Mouse (Mus musculus) midbrain, embryonic 14.5 days (tissue): ENCODE measurements around the gene Tiam1. TPM values are rescaled to one million over a fixed set of nuclear protein-coding genes. Genes with fewer than 3 reads are reported as not detected.

Source experiments
- ATAC-seq: fragments of 200-750 bp; cut with Nextera tagmentation; 2 replicates; pipeline ENCODE4 v1.8.0; 2017; ENCODE audit warnings: moderate number of reproducible peaks, moderate library complexity; ENCODE audit not compliant: low FRiP score, low TSS enrichment
- DNase-seq: peaks from one replicate; pipeline ENCODE4 v3.0.0-alpha.2; 2015
- H3K27ac ChIP-seq: fragments of 300-500 bp; sonication (generic); replicated peaks from 2 replicates; pipeline ENCODE4 v1.5.1; 2014; ENCODE audit warnings: mild to moderate bottlenecking, low read depth, low read length, moderate library complexity
- H3K27me3 ChIP-seq: fragments of 300-500 bp; sonication (generic); 2 replicates; pipeline ENCODE4 v1.6.1; 2014; ENCODE audit warnings: low read length, control low read depth, mixed read lengths; ENCODE audit not compliant: control insufficient read depth, insufficient read depth
- H3K36me3 ChIP-seq: fragments of 300-500 bp; sonication (generic); 2 replicates; pipeline ENCODE4 v1.6.1; 2014; ENCODE audit warnings: low read length, control low read depth; ENCODE audit not compliant: control insufficient read depth, insufficient read depth
- H3K4me1 ChIP-seq: fragments of 300-500 bp; sonication (generic); 2 replicates; pipeline ENCODE4 v1.6.1; 2014; ENCODE audit warnings: mild to moderate bottlenecking, antibody characterized with exemption, low read length, control low read depth; ENCODE audit not compliant: control insufficient read depth, insufficient read depth
- H3K4me2 ChIP-seq: fragments of 300-500 bp; sonication (generic); 2 replicates; pipeline ENCODE4 v1.6.1; 2014; ENCODE audit warnings: mild to moderate bottlenecking, low read length, moderate library complexity
- H3K4me3 ChIP-seq: fragments of 300-500 bp; sonication (generic); replicated peaks from 2 replicates; pipeline ENCODE4 v1.5.1; 2014; ENCODE audit warnings: low read depth, low read length
- H3K9ac ChIP-seq: fragments of 300-500 bp; sonication (generic); replicated peaks from 2 replicates; pipeline ENCODE4 v1.6.1; 2014; ENCODE audit warnings: mild to moderate bottlenecking, low read length, moderate library complexity
- H3K9me3 ChIP-seq: fragments of 300-500 bp; sonication (generic); 2 replicates; pipeline ENCODE4 v1.6.1; 2016; ENCODE audit warnings: low read length, control low read depth, mixed read lengths; ENCODE audit not compliant: control insufficient read depth
- WGBS: fragments of 180-500 bp; shearing (Covaris S2); extraction: QIAGEN DNeasy Blood & Tissue Kit; methylation state at CpG from one replicate; pipeline ENCODE4 v1.1.7; 2014; 5-methylcytosine and 5-hydroxymethylcytosine counted together
- polyA plus RNA-seq: library from polyadenylated mRNA; unstranded; fragments of >200 nt; fragmentation: Nextera tagmentation; extraction: Ambion mirVana; gene quantifications from 2 replicates; pipeline ENCODE4 v1.2.1, GENCODE M21; 2014

Tiam1 gene
- polyA plus RNA-seq, 1 experiment from 2014 or later: 34.6 TPM

DNA sequence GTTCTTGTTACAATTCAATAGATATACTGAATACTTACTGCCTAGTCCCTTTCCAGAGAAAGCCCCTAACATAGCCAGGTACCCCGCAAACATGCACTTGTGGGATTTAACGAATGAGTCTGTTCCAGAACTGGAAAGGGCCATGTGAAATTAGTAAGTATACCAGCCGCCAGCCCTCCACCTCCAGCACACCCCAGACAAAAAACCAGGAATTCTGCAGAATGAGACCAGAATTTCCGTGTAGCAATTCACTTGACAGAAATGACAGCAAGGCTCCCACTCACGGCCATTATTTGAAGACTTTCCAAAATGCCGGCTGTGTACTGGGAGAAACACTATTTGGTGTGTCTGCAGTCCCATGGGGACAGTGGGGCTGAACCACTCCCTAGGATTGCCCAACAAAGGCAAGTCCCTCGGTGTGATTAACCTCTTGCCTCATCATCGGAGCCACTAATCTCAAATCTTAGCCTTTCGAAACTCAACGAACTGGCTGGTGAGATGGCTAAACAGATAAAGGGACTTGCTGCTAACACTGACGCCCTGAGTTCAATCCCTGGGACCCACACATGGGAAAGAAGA, 30.9 kb downstream of the Tiam1 start:
- no peaks in the 10 kb centered on the region for H3K4me1 ChIP-seq
- no peaks in the 10 kb centered on the region for H3K9me3 ChIP-seq
- no peaks in the 10 kb centered on the region for H3K36me3 ChIP-seq
- no peak overlapping the region for H3K4me3 ChIP-seq
- H3K9ac ChIP-seq: no peak overlapping the region
- H3K27ac ChIP-seq: no peak overlapping the region
- 93% methylated on average over 11 of the region's 11 CpGs for WGBS
- H3K27me3 ChIP-seq: no peaks in the 10 kb centered on the region
- ATAC-seq (no peak), DNase-seq (no peak)
- no peak overlapping the region for H3K4me2 ChIP-seq

DNA sequence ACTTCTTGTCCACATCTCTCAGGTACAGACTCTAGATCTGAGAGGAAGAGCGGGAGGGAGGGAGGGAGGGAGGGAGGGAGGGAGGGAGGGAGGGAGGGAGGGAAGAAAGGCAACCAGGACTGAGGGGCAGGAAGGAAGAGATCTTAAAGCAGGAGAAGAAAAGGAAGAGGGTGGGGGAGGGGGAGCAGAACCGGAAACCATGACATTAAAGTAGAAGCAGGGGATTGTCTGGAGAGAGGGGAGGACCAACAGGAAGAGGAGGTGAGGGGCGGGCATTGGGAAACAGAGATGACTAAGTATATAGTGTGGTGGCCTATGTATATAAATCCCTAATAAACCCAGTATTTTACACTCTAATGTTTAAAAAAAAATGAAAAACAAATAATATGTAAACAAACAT, 34.1 kb downstream of the Tiam1 start:
- ATAC-seq: no peak
- WGBS: 71% methylated on average over 3 of the region's 3 CpGs

DNA sequence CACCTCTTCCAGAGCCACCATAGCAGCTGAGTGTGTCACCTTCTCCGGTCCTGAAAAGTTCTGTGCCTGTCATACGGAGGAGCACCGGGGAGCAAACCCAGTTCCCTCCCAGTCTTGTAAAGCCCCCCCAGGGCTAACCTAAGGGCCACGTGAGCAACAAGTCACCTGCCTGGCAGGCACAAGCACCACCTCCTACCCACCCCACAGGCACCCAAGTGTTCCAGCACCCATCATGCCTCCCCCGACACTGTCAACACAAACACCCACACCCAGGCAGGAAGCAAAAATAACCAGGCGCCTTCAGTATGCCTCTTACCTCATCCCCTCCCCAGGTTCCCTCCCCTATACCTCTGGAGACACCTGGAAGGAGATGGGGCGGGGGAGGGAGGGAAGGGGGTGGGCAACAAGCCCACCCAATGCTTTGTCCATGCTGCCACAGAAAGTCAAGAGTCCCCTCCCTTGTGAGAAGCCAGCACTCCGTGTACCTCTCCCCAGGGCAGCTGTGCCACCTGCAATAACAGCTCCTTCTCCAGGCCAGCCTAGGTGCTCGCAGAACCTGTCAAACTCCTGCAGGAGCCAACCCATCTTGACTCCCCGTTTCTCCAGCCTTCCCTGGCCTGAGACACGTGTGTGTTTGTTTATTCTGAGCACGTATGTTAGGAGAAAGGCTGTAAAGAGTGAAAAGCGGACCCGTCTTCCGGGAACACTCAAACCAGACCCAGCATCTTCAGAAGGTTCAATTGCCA, 38.7 kb downstream of the Tiam1 start:
- Histone ChIP-seq H3K4me2 (no peak overlapping the region), H3K27ac (no peak overlapping the region), H3K27me3 (no peaks in the 10 kb centered on the region), H3K4me1 (no peaks in the 10 kb centered on the region), H3K4me3 (no peak overlapping the region), H3K9me3 (no peaks in the 10 kb centered on the region), H3K36me3 (no peaks in the 10 kb centered on the region), H3K9ac (no peak overlapping the region)
- DNase-seq (no peak), ATAC-seq (no peak)
- WGBS: 79% methylated on average over 14 of the region's 15 CpGs

More for the DNA sequence above, 34.1 kb downstream of the Tiam1 start:
- DNase-seq: no peak
- no peak overlapping the region for H3K9ac ChIP-seq
- H3K4me2 ChIP-seq: no peak overlapping the region
- H3K36me3 ChIP-seq: no peaks in the 10 kb centered on the region
- no peaks in the 10 kb centered on the region for H3K9me3 ChIP-seq
- H3K4me3 ChIP-seq: no peak overlapping the region
- no peaks in the 10 kb centered on the region for H3K27me3 ChIP-seq
- H3K27ac ChIP-seq: no peak overlapping the region
- H3K4me1 ChIP-seq: no peaks in the 10 kb centered on the region

DNA sequence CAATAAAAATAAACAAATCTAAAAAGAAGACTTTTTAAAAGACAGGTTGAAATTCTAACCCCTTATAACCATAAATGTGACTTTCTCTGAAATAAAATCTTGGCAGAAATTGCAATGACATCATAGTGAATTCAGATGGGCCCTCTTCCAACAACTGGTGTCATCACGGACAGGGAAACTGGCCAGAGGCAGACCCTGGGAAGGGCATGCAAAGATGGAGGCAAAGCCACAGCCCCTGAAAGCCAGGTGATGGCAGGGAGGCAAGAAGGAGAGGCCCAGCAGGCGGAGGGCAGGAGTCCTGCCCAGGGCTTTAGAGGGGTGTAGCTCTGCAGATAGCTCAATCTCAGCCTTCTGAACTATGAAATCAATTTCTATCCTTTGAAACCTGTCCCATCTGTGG, 39.8 kb downstream of the Tiam1 start:
- Histone ChIP-seq H3K36me3 (no peaks in the 10 kb centered on the region), H3K27ac (no peak overlapping the region), H3K4me1 (peaks cover 2% of the 10 kb centered on the region; the same call in 1 of the 2 replicates), H3K4me2 (no peak overlapping the region), H3K9ac (no peak overlapping the region), H3K9me3 (no peaks in the 10 kb centered on the region), H3K4me3 (no peak overlapping the region), H3K27me3 (no peaks in the 10 kb centered on the region)
- DNase-seq: no peak
- no peak for ATAC-seq
- WGBS: 82% methylated on average over 2 of the region's 2 CpGs

DNA sequence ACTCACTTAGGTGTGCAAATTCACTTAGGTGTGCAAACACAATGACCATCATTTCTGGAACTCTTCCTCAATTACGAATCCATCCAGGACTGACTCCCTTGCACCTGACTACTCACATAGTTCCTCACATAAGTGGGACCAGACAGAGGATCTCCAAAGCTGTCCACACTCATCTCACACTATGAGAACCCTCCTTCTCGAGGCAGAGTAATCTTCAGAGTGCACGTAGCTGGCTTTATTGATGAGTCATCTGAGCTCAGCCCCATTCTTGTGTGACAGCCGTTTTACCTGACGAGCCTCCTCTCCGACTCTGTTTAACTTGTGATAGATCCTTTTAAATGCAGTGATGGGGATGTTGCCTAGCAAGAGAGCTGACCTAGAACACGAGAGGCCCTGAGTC, 41.0 kb downstream of the Tiam1 start:
- Histone ChIP-seq H3K27me3 (no peaks in the 10 kb centered on the region), H3K4me2 (no peak overlapping the region), H3K4me3 (no peak overlapping the region), H3K4me1 (peaks cover 6% of the 10 kb centered on the region; the same call in 1 of the 2 replicates), H3K9me3 (no peaks in the 10 kb centered on the region), H3K27ac (no peak overlapping the region), H3K9ac (no peak overlapping the region), H3K36me3 (no peaks in the 10 kb centered on the region)
- no peak for ATAC-seq
- WGBS: 92% methylated on average over 7 of the region's 7 CpGs
- no peak for DNase-seq

DNA sequence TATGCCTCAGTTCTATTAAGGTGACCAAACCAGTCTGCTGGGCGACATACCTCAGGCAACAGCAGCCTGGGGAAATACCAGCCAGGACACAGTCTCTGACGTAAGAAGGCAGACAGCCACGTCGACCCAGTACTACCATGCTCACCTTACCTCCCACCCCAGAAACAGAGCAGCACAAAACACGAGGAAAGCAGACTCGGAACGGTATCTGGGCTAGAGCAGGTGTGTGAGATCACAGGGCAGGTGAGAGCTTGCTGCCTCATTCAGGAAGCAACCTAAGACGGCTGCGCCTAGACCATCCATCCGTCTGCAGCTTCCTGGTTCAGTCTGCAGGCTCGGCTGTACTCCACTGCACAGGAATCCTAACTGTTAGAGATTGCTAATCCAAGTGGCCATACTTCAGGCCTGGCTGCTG, 45.4 kb downstream of the Tiam1 start:
- no peak overlapping the region for H3K9ac ChIP-seq
- ATAC-seq (no peak), DNase-seq (no peak)
- H3K27me3 ChIP-seq: no peaks in the 10 kb centered on the region
- no peak overlapping the region for H3K27ac ChIP-seq
- WGBS: 88% methylated on average over 11 of the region's 11 CpGs
- no peak overlapping the region for H3K4me3 ChIP-seq
- H3K4me2 ChIP-seq: no peak overlapping the region
- no peaks in the 10 kb centered on the region for H3K36me3 ChIP-seq
- H3K4me1 ChIP-seq: peaks cover 8% of the 10 kb centered on the region; the same call in 1 of the 2 replicates
- no peaks in the 10 kb centered on the region for H3K9me3 ChIP-seq

DNA sequence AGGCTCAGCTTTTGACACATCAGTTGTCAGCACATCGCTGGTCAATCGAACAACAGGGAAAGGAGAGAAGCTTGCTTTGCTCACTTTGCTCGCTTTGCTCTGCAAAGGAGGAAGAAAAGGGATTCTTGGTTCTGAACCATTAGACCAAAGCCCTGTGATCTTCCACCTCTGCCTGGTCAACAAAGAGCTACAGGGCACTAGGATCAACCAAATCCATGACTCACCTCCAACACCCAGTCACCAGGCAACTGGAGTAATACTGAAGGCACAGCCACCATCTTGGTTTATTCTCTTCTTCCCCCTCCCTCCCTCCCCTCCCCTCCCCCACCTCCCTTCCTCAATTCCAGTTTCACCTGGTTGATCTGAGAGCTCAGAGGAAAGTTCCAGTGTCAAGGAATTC, 45.8 kb downstream of the Tiam1 start:
- no peak for ATAC-seq
- Histone ChIP-seq H3K4me3 (no peak overlapping the region), H3K27ac (no peak overlapping the region), H3K4me2 (no peak overlapping the region), H3K4me1 (peaks cover 8% of the 10 kb centered on the region; the same call in 1 of the 2 replicates), H3K9me3 (no peaks in the 10 kb centered on the region), H3K9ac (no peak overlapping the region), H3K36me3 (no peaks in the 10 kb centered on the region), H3K27me3 (no peaks in the 10 kb centered on the region)
- 89% methylated on average over 3 of the region's 3 CpGs for WGBS
- no peak for DNase-seq

DNA sequence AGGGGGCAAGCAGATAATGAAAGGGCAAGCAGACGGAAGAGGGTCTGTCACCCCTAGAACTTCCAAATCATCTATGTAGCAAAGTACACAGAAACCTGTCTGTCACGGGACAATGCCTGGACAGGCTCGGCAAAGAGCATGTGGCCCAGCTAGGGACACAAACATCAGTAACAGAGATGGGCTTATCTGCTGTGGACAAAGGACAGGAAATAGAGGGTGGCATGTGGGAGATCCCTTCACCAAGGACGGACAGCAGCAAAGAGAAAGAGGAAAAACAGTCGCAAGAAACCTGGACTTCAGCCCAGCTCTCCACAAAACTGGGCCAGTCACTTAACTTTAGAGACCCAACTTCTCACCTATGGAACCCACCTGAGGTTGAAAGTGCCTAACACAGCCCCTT, 47.6 kb downstream of the Tiam1 start:
- Histone ChIP-seq H3K27ac (no peak overlapping the region), H3K36me3 (no peaks in the 10 kb centered on the region), H3K4me1 (peaks cover 8% of the 10 kb centered on the region; the same call in 1 of the 2 replicates), H3K9ac (no peak overlapping the region), H3K9me3 (no peaks in the 10 kb centered on the region), H3K4me3 (no peak overlapping the region), H3K27me3 (no peaks in the 10 kb centered on the region), H3K4me2 (no peak overlapping the region)
- DNase-seq (no peak), ATAC-seq (no peak)
- WGBS: 83% methylated on average over 5 of the region's 5 CpGs

DNA sequence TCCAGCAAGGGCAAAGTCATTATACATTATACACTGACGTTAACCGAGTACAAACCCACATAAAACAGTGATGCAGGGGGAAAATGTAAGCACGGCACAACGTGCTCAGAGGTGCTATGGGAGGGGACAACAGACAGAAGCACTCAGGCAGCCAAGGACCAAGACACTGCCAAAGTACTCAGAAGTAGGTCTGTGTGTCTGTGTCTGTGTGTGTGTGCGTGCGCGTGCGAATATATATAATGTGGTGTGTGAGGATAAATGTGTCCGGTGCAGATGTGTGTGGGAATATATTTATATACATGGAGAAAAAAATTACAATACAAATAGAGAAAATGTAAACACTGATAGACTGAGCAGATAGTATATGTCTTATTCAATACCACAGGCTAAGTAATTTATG, 50.6 kb downstream of the Tiam1 start:
- no peaks in the 10 kb centered on the region for H3K36me3 ChIP-seq
- no peak overlapping the region for H3K9ac ChIP-seq
- no peaks in the 10 kb centered on the region for H3K9me3 ChIP-seq
- DNase-seq: no peak
- no peak for ATAC-seq
- 0 out of 2 replicates have a peak, but pooled peaks cover 2% of the 10 kb centered on the region for H3K4me1 ChIP-seq
- no peak overlapping the region for H3K27ac ChIP-seq
- H3K4me3 ChIP-seq: no peak overlapping the region
- H3K4me2 ChIP-seq: no peak overlapping the region
- H3K27me3 ChIP-seq: no peaks in the 10 kb centered on the region
- WGBS: 90% methylated on average over 9 of the region's 9 CpGs
